Mouse (Mus musculus) erythroblast, embryonic 14.5 days (primary cell): ENCODE measurements at regions not wholly inside any gene's neighbourhood (a gene's known extent, or its start where the extent isn't known, plus 50 kb on each side); places are given as distances from the start of the nearest gene placed in this dataset.

Experiments used
- GATA1 ChIP-seq: IDR thresholded peaks from 2 replicates; pipeline ENCODE4 v1.6.1; 2012; ENCODE audit warnings: low read length, inconsistent platforms, mixed read lengths
- TAL1 ChIP-seq: IDR thresholded peaks from 3 replicates; pipeline ENCODE4 v1.6.1; 2012; ENCODE audit warnings: low read length, inconsistent platforms, mixed read lengths

DNA sequence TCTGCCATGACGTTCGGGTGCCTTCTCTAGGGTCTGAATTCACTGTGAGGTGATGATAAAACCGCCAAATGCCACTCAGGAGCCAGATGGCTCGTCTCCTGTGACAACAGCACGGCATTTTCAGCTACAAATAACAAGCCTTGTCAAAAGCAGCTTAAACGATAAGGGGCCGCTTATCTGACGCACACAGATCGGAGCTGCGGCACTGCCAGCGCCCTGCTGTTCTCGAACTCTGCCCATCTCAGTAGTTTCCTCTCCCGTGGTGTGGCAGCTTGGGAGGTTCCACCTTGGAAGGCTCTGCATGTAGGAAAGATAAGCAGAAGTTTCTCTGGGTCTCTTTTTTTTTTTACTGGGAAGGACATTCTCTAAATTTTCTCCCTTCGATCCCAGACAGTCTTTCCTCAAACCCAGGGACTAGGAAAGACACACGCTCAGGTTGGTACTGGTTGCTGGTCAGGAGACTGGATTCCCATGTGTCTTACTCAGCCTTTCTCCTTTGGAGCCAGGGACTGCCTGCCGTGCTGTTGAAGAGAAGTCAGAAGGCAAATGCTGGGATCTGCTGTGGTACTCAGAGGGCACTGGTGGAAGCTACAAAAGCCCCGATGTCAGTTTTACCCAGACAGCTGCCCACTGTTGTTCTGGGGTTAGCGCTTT is 110.1 kb downstream of the Sec23ip start:
- TF ChIP-seq GATA1 (peak; percentile 92), TAL1 (peak; percentile 86)
